Mouse (Mus musculus) hindlimb bud, embryonic 11.5 days (tissue): ENCODE measurements at regions not wholly inside any gene's neighbourhood (a gene's known extent, or its start where the extent isn't known, plus 50 kb on each side); places are given as distances from the start of the nearest gene placed in this dataset.
"Not testable (repeated sequence)": the region's sequence is repeated elsewhere in the genome, so short reads cannot be mapped to it uniquely, and the experiment has no call there.

Source experiments
- DNase-seq: peaks from one replicate; pipeline ENCODE4 v3.0.0-alpha.2; 2012; ENCODE audit warnings: low read depth, low spot score; ENCODE audit errors: extremely low spot score

DNA sequence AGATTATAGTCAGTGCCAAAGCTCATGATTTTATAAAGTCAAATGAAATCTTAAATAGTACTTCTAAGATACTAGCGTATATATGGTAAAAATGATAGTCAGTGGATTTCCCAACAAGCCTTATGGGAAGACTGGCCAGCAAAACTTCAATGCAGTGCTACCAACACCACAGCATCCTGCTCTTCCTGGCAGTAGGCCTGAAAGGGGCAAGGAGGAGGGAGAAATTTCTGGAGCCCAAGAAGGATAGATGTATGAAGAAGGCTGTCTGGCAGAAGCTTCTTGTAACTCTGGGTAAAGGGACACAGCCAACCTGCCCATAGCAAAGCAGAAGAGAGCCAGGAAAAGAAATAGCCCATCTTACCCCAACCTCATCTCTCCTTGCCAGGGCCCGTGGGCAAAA, 209.0 kb upstream of the Tsc22d2 start:
- no peak for DNase-seq

DNA sequence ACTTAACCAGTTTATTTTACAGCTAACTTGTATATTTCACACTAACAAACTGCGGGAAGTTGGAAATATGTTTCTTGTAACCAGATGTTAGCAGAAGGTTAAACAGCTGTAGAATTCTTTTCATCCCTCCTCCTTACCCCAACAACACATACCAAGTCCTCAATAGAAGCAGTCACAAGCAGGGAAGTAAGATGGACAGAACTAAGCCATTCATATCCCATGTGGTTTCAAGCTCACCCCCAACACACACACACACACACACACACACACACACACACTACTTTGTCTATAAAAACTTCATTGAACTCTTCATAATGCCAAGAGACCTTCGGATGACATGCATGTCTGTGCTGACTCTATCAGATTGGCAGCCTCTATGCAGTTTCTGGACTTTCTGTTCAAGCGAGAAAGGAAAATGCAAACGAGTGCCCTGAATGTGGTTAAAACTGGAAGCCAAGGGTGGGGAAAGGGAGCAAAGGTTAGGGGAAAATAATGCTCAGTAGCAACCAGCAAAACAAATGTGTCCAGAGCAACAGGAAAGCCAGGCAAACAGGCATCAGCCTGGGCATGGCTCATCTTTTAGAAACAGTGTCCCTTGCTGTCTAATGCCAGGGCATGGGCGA, 207.6 kb upstream of the Tsc22d2 start:
- DNase-seq, result no peak

DNA sequence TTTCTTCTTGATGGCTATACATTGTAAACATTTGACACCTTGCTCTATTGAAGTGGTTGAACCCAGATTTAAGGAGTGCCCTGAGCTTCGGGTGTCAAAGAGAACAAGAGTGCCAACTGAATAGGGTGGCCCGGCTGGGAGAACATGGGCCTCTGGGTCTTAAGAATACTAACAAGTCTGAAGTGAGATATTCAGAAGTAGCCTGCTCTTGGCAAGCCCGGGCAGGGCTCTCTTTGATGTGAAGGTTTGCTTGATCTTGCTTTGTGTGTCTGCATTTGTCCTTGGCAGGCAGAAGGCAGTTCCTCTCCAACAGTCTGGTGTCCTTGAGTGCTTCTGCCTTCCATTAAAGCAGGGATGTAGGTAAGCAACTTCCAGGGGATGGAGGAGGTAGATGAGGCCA, 203.5 kb upstream of the Tsc22d2 start:
- DNase-seq, result no peak

DNA sequence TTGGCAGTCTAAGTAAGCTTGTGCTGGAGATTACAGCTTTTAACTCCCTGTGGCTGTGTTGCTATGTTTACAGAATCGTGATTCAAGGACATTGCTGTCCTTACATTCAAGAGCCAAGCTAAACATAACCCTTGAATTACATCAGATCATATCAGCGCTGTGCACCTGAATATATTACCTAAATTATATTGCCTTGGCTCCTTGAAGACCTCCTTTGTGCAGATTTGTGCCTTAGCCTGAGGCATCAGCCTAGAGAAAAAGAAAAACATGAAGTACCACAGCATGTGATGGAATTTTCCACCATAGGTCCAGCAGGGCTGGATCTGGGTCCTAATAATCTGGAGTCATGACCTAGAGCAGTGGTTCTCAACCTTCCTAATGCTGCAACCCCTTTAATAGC, 189.8 kb upstream of the Tsc22d2 start:
- no peak for DNase-seq

DNA sequence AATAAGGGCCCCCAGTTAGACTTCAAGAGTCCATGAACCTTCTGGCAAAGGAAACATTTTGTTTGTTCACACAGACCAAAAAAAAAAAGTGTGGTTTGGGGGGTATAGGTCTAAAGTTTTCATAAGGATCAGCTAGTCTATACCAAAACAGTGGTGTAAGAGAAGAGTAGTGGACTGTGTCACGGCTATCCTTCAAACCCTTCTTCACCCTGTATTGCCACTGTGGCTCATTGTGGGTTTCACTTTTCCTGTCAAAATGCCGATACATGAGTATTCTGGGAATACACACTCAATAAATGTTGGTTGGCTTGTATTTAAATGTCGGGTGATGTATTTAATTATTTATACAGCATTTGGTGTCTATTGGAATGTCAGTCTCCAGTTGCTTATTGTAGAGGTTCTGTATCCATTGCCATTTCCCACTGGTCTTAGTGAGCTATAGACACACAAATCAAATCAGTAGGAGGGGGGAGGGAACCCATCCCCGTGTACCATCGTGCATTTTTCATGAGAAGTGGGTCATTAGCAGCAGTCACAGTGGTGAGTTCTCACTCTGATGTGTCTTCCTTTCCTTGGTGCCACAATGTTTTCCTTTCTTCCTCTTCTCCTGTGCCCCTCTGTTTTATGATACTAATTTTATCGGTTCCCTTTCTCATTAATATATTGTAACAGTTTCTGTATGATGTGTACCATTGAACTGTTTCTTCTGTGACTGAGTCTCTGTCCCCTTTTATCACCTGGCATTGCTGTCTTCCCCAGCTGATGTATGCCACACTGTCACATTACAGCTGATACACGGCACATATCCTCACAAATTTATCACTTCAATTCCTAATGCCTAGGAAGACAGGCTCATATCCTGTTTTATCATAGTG, 187.8 kb upstream of the Tsc22d2 start:
- no peak for DNase-seq

DNA sequence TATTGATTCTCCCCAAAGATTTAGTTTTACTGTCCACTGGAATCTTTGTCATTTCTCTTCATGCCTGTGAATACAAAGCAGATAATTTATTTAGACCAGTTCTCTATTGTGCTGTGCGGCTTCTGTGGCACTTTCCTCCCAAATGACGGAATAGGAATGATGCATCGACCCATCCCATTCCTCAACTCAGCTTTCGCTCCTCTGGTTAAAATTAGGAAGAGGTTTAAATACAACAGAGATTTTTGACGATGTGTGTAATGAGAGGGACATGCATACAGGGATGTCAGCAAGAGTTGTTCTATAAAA, 187.2 kb upstream of the Tsc22d2 start:
- DNase-seq, result no peak

DNA sequence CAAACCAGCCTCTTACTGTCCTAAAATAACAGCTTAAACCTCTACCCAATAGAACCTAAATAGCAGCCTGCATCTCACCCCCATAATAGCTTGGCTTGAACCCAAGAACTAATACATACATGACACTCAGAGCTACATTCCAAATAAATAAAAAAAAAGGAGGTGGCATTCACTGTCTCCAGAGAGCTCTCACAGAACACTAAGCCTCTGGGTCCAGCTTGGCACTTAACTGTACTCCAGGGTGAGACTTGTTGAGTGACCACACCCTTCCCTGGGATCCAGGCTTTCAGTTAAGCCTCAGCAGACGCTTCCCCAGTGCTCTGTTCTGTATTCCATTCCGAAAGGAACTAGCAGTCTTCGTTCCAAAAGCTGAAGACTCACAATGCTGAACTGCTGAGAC, 186.3 kb upstream of the Tsc22d2 start:
- DNase-seq, result no peak

DNA sequence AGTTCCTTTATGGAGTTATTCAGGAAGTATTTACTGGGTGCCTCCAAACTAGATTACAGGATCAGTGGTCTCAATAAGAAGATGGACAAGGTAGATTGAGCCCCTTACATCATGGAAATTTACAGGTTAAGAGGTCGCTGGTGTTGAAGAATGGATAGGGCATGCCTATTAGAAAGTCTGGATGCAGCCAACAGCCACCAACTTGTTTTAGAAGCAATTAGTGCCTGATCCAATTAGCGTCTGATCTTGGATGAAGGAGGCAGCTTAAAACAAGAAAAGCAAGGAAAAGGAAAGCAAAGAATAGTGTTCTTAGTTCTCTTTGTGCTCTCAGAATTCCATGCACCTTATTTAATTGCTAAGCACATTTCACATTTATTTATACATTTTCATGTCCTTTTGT, 182.8 kb upstream of the Tsc22d2 start:
- DNase-seq, result no peak

DNA sequence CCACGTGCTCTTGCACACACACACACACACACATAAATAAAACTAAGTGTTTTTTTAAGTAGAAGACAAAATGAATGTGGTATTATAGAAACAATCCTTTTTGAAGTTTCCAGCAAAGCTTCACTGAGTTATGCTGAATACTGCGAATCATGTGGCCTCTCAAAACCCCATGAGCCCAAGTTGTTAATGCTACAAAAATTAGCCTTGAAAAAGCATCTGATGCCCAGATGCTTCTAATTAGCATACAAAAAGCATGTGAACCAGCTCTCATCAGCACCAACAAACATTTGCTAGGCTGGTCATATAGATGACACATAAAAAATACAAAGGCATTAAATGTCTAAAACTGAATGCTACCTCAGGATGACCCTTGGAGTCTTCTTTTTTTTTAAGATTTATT, 181.2 kb upstream of the Tsc22d2 start:
- no peak for DNase-seq

DNA sequence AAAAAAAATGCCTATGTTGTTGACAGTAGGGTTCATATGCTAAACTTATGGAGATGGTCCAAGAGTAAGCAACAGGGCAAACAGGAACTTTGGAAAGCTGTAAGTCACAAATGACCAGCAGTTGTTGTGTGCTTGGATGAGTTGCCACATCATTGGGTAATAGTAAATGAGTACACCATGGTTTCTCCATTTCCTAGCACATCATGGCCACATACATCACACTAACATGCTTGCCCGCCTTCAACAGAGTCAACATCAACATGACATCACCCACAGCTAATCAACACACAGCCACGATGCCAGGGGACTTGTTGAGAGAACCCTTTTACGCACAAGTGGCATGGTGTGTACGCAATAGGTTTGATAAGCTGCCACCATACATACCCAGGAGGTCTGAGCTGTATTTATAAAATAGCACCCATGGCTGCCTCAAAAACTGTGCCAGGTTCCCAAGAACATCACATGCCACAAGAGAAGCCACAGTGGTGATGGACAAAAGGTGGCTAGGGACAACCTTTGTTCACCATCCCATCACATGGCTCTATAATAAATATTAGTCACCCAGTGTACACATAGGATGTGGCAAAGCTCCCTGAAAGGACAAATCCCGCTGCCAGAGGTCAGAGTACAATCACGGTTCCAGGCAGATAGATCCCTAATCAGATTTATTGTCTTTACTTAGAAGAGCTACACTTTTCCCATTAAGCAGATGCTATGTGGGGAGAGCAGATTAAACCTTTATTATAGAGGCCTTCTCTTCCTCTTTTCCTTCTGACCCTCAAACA, 179.5 kb upstream of the Tsc22d2 start:
- DNase-seq, result no peak

DNA sequence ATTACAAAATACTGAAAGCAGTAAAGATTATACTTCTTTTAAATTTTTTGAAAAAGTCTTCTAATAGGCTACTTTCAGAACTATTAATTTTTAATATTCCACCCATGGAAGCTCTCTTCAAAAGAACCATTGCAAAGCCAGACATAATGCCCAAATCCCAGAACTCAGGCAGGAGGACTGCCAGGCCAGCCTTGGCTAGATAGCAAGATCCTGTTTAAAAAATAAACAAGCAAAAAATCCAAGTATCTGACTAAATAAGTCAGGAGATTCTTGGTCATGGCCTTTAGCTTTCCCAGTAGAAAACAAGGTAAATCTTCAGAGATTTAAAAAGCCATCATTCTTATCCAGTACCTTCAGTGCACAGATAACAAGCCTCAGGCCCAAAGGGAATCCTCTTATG, 176.4 kb upstream of the Tsc22d2 start:
- DNase-seq, result no peak

DNA sequence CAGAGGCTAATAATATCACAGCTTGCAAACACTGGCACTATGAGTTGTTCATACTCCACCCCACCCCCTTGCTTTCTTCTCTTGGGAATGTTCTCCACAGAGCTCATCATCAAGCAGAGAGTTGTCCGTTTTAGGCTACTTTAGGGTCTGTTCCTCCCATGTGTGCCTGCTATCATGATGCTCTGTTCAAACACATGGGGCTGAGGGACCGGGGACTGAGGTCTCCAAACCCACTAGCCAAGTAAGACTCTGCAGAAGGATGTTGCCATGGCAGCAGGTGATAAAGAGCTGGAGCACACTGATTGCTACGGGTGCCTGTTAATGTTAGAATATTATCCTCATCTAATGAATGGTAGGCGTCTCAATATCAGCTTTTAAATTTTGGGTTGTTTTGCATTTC, 173.7 kb upstream of the Tsc22d2 start:
- no peak for DNase-seq

DNA sequence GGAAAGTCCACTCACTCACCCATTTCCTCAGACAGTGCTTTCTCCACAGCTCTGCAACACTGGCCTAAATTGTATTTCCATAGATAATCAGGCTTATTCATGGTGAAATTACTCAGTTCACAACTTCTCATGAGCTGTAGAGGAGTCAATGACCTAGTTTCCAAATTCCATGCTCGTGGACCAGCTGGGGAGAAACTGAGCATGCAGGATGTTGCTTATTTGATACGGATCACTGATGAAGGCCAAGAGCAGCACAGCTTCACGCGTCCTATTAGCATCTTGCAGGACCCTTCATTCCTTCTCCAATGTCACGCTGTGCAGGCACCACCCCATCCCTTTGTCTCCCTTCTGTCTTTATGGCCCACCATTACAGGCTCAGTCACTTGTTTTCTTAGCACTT, 169.2 kb upstream of the Tsc22d2 start:
- DNase-seq, result no peak

DNA sequence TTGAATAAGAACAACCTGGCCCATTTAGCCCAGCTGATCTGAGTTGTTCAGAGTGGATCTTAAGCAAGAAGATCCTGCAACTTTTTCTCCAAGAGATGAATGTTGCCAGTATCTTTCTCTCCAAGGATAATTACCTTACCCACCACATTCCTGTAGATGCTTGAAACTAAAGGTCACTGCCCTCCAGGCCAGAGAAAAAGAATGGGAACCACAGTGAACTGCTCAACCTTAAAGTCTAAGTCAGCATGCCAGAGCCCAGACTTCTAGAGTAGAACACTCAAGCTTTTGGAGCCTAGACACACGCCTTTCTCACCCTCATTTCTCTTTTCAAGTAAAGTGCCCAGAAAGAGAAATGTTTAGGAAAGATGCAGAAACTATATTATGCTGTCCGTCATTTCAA, 166.5 kb upstream of the Tsc22d2 start:
- no peak for DNase-seq

DNA sequence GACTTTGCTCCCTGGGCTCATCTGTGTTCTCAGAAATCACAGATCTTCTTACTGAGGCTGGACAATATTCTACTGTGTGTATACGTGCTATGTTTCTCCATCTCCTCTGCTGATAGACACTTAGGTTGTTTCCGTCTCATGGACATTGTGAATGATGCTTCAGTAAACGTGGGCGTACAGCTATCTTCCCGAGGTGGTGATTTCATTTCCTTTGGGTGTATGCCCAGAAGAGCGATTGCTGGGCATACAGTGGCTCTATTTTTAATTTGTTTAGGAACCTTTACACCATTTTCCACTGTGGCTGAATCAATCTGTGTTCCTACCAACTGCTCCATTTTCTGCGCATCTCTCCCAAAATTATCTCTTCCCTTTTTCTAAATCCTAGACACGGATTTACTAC, 160.6 kb upstream of the Tsc22d2 start:
- DNase-seq, result no peak

DNA sequence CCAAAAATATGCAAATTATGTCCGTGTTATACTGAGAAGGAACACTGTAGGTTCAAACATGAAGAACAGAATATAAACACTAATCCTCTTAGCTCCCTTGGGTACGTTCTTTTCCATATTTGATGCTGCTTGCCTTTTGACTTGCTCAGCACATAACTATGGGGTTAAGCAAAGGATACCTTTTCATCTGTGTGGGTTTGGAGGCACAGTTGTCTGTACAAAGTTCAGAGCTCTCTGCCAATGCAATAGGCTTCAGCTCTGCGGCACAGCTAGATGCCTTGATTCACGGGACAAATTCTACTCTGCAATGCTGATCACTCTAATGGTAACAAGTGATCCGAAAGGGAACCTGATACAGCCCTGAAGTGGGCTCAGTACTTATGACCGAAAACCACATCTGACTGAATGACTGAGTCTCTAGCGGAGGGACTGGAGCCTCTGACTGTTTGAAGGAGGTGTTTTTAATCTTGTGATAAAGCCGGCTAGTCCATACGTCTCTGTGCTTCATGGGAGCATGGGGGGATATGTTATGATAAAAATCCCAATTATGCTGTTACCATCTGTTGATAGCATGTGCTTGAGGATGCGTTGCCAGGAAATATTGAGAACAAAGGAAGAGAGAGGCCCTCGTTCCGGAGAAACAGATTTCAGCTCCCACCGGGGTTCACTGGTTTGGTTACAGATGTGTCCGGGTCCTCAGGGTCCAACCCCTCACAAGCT, 146.7 kb upstream of the Tsc22d2 start:
- no peak for DNase-seq

DNA sequence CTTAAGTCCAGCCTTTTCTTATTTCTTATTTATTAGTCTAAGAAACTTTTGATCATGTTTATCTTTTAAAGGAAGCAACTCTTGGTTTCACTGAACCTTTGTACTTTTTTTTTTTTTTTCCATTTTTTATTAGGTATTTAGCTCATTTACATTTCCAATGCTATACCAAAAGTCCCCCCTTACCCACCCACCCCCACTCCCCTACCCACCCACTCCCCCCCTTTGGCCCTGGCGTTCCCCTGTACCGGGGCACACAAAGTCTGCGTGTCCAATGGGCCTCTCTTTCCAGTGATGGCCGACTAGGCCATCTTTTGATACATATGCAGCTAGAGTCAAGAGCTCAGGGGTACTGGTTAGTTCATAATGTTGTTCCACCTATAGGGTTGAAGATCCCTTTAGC, 143.1 kb upstream of the Tsc22d2 start:
- DNase-seq, result not testable (repeated sequence)

DNA sequence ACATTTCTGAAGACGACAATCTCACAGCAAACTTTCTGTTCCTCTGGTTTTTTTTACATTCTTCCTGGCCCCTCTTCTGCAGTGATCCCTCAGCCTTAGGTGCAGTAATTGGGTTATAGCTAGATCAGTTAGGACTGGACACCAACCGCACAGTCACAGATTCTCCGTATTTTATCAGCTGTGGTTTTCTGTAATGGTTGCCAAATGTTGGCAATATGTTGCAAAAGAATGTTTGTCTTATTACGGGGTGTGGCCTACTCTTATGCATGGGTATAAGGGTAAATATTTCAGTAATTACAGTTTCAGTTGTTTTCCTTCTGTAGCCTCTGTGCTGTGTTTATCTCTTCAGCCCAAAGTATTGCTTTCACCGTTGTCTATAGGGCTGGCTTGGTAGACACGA, 133.2 kb upstream of the Tsc22d2 start:
- no peak for DNase-seq

DNA sequence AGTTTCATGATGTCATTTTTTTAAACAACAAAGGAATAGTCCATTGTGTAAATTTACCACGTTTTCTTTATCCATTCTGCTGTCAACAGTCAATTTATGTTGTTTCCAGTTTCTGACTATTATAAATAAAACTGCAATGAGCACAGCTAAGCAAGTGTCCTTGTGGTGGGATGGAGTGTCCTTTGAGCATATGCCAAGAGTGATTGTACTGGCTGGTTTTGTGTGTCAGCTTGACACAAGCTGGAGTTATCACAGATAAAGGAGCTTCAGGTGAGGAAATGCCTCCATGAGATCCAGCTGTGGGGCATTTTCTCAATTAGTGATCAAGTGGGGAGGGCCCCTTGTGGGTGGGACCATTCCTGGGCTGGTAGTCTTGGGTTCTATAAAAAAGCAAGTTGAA, 130.1 kb upstream of the Tsc22d2 start:
- DNase-seq, result not testable (repeated sequence)

DNA sequence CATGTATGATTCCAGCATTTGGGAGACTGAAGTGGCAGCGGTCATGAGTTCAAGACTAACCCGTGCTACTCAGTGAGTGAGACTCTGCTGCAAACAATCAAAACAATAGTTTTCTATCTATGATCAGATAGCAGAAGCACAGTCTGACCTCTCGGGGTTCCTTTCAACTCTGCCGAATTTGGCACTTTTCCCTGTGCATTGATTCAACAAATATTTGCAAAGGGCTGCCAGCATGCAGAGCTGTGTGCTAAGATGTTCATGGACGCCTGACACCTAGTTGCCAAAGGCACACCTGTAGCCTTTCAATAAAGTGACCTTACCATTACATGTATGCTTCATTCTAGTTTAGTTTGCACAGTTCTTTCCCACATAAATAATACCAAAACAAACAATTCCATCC, 118.7 kb upstream of the Tsc22d2 start:
- DNase-seq, result no peak

DNA sequence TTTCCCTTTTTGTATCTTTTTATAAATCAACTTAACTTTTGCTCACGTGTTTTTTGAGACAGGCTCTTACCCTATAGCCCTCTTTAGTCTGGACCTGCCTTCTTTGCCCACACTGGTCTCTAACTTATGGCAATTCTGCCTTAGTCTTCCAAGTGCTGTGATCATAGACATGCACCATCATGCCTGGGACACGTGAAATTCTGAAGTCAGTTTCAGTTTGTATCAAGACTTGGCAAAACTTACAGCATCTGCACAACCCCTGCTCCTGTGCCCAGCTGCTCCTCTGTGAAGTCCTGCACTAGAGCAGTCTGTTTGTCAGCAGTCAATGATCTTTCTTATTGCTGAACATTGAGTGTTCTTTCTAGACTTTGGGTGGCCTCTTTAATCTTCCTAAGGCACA, 114.3 kb upstream of the Tsc22d2 start:
- DNase-seq, result no peak
